Mouse (Mus musculus) liver, embryonic 14.5 days (tissue): ENCODE data around the gene Actl9.

Experiments
- CTCF ChIP-seq: IDR thresholded peaks from 2 replicates; pipeline ENCODE4 v1.5.1; 2016; ENCODE audit warnings: antibody characterized with exemption, low read depth, control low read depth
- EP300 ChIP-seq: IDR thresholded peaks from 2 replicates; pipeline ENCODE4 v1.6.1; 2016; ENCODE audit warnings: antibody characterized with exemption, low read depth

GRCm38 (mm10) chr17:33439148-33439547 lies 6.5 kb downstream of the Actl9 start:
- TF ChIP-seq CTCF (peak; percentile 70), EP300 (no peak)
